Mouse (Mus musculus) heart, embryonic 15.5 days (tissue): ENCODE data around the gene Dlg2. TPM values are rescaled to one million over a fixed set of nuclear protein-coding genes. Genes with fewer than 3 reads are reported as not detected.
A peak's percentile ranks its signal among the peaks of the same experiment; 100 is the strongest.

Experiments used
- ATAC-seq: fragments of 200-750 bp; cut with Nextera tagmentation; replicated peaks from 2 replicates; pipeline ENCODE4 v1.8.0; 2017; ENCODE audit warnings: low read depth, moderate TSS enrichment; ENCODE audit not compliant: insufficient number of reproducible peaks, insufficient read depth, low FRiP score
- H3K27ac ChIP-seq: fragments of 300-500 bp; sonication (generic); 2 replicates; pipeline ENCODE4 v1.5.1; 2015; ENCODE audit warnings: mild to moderate bottlenecking, inconsistent platforms
- H3K27me3 ChIP-seq: fragments of 300-500 bp; sonication (generic); 2 replicates; pipeline ENCODE4 v1.6.1; 2015; ENCODE audit warnings: inconsistent platforms
- H3K36me3 ChIP-seq: fragments of 300-500 bp; sonication (generic); 2 replicates; pipeline ENCODE4 v1.6.1; 2015; ENCODE audit warnings: mild to moderate bottlenecking, inconsistent platforms
- H3K4me1 ChIP-seq: fragments of 300-500 bp; sonication (generic); replicated peaks from 2 replicates; pipeline ENCODE4 v1.6.1; 2015; ENCODE audit warnings: inconsistent platforms
- H3K4me2 ChIP-seq: fragments of 300-500 bp; sonication (generic); 2 replicates; pipeline ENCODE4 v1.6.1; 2015; ENCODE audit warnings: inconsistent platforms, mild to moderate bottlenecking, moderate library complexity
- H3K4me3 ChIP-seq: fragments of 300-500 bp; sonication (generic); 2 replicates; pipeline ENCODE4 v1.5.1; 2015; ENCODE audit warnings: mild to moderate bottlenecking, inconsistent platforms
- H3K9ac ChIP-seq: fragments of 300-500 bp; sonication (generic); 2 replicates; pipeline ENCODE4 v1.6.1; 2015; ENCODE audit warnings: mild to moderate bottlenecking, inconsistent platforms
- H3K9me3 ChIP-seq: fragments of 300-500 bp; sonication (generic); replicated peaks from 2 replicates; pipeline ENCODE4 v1.6.1; 2016; ENCODE audit warnings: inconsistent platforms
- WGBS: fragments of 180-500 bp; shearing (Covaris S2); methylation state at CpG from one replicate; pipeline ENCODE4 v1.1.7; 2015; ENCODE audit warnings: mixed read lengths; 5-methylcytosine and 5-hydroxymethylcytosine counted together
- polyA plus RNA-seq: library from polyadenylated mRNA; unstranded; fragments of >200 nt; fragmentation: Nextera tagmentation; extraction: Ambion mirVana; gene quantifications from 2 replicates; pipeline ENCODE4 v1.2.1, GENCODE M21; 2015

Dlg2 gene
- polyA plus RNA-seq, 1 experiment from 2014 or later: 6.3 TPM

DNA sequence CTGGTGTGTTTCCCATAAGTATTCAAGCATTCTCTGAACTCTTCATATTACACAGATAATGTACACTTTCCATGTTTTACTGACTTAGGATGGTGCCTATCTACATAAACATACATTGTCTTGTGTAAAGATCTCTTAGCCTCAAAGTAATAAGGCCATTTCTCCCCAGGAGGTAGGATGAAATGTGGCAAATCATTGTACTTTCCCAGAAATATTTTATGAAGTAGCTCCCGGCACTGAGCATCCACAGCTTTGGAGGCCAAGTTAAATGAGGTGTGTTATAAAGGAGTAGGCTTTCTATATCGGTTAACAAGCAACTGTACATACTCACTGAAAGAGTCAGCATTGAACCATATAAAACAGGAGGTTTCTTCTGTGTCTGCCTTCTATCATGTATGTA, 1960.7 kb downstream of the Dlg2 start:
- H3K9me3 ChIP-seq: no peaks in the 10 kb centered on the region
- ATAC-seq: no peak
- no peak overlapping the region for H3K4me2 ChIP-seq
- H3K27me3 ChIP-seq: no peaks in the 10 kb centered on the region
- H3K4me3 ChIP-seq: no peak overlapping the region
- H3K4me1 ChIP-seq: no peaks in the 10 kb centered on the region
- H3K9ac ChIP-seq: no peak overlapping the region
- 90% methylated on average over 2 of the region's 2 CpGs for WGBS
- H3K27ac ChIP-seq: no peak overlapping the region
- H3K36me3 ChIP-seq: no peaks in the 10 kb centered on the region

DNA sequence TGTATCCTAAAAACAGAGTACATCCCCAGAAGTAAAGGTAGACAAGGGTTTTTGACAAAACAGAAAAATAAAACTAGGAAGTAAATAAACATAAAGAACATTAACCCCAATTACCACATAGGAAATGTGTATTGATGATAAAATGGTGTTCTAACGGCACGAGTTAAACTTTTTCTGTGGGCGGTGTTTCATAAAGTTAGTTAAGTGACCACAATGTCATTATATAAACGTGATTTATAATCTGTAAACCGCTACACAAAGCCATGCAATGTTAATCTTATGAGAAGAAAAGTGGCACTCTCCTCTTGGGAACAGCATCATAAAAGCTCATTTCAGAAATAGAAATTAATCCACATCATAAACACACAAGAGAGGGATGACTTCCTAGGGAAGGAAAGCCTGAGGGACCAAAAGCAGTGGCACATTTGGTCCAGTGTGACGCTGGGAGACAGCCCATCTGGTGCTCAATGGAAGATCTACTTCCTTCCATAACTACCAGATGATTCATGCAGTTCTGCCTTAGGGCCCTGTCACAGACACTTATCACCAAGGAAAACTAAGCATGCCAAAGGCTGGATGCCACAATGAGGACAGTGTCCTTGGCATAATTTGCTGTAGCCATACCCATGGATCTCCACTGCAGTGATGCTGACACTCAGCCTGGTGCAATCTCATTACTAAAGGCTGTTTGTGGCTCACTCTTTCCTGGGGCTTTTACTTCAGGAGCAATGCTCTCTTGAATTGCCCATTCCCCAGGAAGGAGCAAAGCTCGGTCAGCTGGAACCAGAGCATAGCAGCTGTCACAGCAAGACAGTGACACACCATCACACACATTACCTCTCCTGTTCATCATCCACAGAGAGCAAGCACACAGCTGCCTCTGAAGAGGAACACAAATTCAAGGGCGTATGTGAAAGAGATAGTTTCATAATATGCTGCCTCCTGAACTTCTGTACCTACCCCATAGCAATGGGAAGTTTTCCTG, 1963.3 kb downstream of the Dlg2 start:
- H3K4me1 ChIP-seq: no peaks in the 10 kb centered on the region
- WGBS: 80% methylated on average over 8 of the region's 8 CpGs
- no peak overlapping the region for H3K9ac ChIP-seq
- no peaks in the 10 kb centered on the region for H3K27me3 ChIP-seq
- no peak for ATAC-seq
- H3K4me2 ChIP-seq: no peak overlapping the region
- H3K9me3 ChIP-seq: no peaks in the 10 kb centered on the region
- H3K36me3 ChIP-seq: no peaks in the 10 kb centered on the region
- H3K27ac ChIP-seq: no peak overlapping the region
- no peak overlapping the region for H3K4me3 ChIP-seq

DNA sequence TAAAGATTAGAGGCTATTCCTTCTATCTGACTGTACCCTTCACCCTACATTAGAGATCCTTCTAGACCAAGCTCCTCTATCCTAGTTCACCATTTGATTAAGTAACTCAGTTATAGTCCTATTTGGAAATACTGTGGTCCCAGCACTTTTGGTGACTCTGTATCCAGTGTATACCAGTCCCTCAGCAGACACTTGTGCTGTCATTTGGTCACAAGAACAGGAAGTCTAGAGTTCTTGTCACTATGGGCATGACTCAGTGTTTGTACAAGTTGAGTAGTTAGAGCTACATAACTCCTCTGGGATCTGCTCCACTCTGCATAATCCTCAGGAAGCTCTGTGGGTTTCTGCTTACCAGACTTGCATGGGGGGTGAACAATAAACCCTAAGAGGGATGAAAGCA, 1965.1 kb downstream of the Dlg2 start:
- H3K36me3 ChIP-seq: no peaks in the 10 kb centered on the region
- ATAC-seq: no peak
- no peak overlapping the region for H3K4me2 ChIP-seq
- H3K27ac ChIP-seq: no peak overlapping the region
- H3K4me3 ChIP-seq: no peak overlapping the region
- H3K27me3 ChIP-seq: no peaks in the 10 kb centered on the region
- H3K4me1 ChIP-seq: no peaks in the 10 kb centered on the region
- no peak overlapping the region for H3K9ac ChIP-seq
- no peaks in the 10 kb centered on the region for H3K9me3 ChIP-seq

DNA sequence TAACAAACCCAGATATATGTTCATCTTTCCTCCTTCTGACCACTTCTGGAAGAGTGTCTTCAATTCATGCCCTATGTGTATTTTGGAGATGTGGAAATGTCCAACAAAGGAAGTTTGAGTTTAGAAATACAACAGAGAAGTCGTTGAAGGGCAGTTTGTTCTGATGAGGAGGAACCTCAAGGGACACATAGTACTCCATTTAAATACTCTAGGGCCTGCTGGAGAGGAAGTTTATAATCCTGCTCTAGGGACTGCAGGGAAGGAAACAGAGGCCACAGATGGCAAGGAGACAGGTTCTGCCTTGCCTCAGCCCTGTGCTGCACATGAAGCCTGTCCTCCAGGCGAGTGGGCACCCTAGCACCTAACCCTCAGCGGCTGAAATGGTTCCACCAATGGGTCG, 1965.6 kb downstream of the Dlg2 start:
- Histone ChIP-seq H3K27ac (no peak overlapping the region), H3K4me3 (no peak overlapping the region), H3K4me1 (no peaks in the 10 kb centered on the region), H3K36me3 (no peaks in the 10 kb centered on the region), H3K27me3 (no peaks in the 10 kb centered on the region), H3K9me3 (no peaks in the 10 kb centered on the region), H3K9ac (no peak overlapping the region), H3K4me2 (no peak overlapping the region)
- 75% methylated on average over 4 of the region's 4 CpGs for WGBS
- no peak for ATAC-seq

DNA sequence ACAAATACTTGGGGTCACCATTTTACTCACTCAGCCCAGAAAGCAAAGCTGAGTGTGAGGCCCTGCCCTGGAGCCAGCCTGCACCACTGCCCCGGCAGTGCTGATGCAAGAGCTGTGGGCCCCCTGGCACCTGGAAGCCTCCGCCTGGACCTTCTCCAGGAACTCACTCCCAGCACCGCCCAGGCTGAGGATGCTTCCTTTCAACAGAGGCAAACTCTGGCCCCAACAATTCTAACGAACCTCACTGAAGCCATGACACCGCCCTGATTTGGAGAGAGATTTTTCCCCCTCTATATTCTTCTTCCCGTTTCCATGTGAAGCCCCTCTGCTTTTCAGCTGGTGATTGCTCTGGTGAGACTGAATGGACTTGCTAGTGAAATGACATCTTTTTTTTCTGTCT, 1971.5 kb downstream of the Dlg2 start:
- H3K27me3 ChIP-seq: no peaks in the 10 kb centered on the region
- WGBS: 59% methylated on average over 6 of the region's 6 CpGs
- no peak overlapping the region for H3K9ac ChIP-seq
- no peaks in the 10 kb centered on the region for H3K4me1 ChIP-seq
- H3K4me2 ChIP-seq: no peak overlapping the region
- no peak overlapping the region for H3K4me3 ChIP-seq
- H3K27ac ChIP-seq: no peak overlapping the region
- H3K9me3 ChIP-seq: no peaks in the 10 kb centered on the region
- H3K36me3 ChIP-seq: no peaks in the 10 kb centered on the region
- 0 out of 2 replicates have a peak, but pooled peaks have one; percentile 53 for ATAC-seq

DNA sequence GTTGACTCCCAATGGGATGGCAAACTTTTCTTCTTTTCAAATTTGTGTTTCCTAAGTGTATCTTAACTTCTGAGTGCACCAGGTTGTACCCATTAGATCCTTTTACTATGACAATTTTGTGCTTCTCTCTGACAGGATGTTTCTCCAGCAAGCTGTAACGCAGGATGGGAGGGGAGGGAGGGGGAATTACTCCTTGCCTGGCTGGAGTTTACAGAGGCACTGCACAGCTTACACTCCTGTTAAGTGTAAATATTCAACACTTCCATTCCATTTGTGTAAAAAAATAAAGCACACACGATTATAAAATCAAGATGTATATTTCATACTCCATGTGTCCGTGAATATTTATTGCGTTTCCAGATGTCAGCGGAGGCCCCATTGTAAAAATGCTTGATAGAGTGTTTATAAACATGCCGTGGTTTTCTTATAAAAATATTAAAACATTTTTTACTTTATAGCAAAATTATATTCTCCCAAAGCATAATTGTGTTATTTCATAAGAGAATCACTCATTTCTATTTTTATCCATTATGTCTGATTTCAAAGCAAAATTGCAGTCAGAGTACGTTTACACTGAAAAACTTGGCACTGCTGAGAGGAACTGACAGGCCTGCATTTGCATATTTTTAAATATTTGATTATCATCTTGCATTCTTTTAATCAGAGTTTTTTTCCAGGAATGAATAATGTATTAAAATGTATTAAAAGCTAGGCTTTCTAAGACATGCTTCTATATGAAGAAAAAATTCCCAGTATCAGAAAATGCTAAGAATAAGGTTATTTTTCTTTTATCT, 1972.5 kb downstream of the Dlg2 start:
- H3K9me3 ChIP-seq: no peaks in the 10 kb centered on the region
- H3K9ac ChIP-seq: no peak overlapping the region
- no peak overlapping the region for H3K27ac ChIP-seq
- WGBS: 74% methylated on average over 7 of the region's 7 CpGs
- H3K36me3 ChIP-seq: no peaks in the 10 kb centered on the region
- no peaks in the 10 kb centered on the region for H3K27me3 ChIP-seq
- no peak overlapping the region for H3K4me3 ChIP-seq
- ATAC-seq: no peak
- no peaks in the 10 kb centered on the region for H3K4me1 ChIP-seq
- no peak overlapping the region for H3K4me2 ChIP-seq

DNA sequence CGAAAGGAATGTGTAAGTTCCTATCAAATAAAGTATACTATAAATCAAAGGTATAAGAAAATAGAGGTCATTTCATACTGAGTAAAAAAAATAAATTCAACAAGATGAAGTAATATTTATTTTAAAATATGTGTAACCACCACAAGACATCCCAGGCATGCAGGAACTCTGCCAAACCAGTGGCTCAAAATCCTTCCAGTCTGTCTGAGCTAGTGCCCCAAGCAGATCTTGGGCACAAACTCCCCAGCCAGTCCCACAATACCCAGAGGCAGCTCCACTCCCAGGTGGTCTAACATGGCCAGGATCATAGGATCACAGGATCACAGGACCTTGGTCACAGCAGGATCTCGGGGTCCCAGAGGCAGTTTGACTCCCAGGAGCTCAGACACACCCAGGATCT, 1977.7 kb downstream of the Dlg2 start:
- Histone ChIP-seq H3K4me1 (peaks cover 16% of the 10 kb centered on the region), H3K4me3 (no peak overlapping the region), H3K36me3 (no peaks in the 10 kb centered on the region), H3K27ac (no peak overlapping the region), H3K9ac (no peak overlapping the region), H3K9me3 (no peaks in the 10 kb centered on the region), H3K27me3 (no peaks in the 10 kb centered on the region), H3K4me2 (no peak overlapping the region)
- no peak for ATAC-seq
- 61% methylated on average over 2 of the region's 2 CpGs for WGBS

DNA sequence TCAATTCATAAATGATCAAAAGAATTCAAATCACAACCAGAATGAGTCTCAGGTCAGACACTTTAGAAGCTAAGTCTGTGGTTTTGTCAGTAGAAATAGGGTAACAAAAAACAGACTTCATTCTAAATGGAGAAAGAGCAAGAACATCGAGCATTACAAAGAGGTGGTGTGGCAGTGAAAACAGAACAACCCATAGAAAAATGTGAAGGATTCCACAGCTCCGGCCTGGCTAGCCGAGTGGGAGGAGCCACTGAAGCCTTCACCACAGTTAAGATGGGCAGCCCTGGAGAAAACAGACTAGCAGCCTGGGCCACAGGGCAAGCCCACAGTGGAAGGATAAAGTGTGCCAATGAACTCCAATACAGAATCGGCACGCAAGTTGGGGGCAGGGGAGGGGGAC, 1979.5 kb downstream of the Dlg2 start:
- Histone ChIP-seq H3K4me3 (no peak overlapping the region), H3K9ac (no peak overlapping the region), H3K27me3 (no peaks in the 10 kb centered on the region), H3K9me3 (no peaks in the 10 kb centered on the region), H3K4me1 (peaks cover 16% of the 10 kb centered on the region), H3K27ac (no peak overlapping the region; the same call in 1 of the 2 replicates), H3K4me2 (no peak overlapping the region), H3K36me3 (no peaks in the 10 kb centered on the region)
- WGBS: 30% methylated on average over 5 of the region's 5 CpGs
- no peak for ATAC-seq

DNA sequence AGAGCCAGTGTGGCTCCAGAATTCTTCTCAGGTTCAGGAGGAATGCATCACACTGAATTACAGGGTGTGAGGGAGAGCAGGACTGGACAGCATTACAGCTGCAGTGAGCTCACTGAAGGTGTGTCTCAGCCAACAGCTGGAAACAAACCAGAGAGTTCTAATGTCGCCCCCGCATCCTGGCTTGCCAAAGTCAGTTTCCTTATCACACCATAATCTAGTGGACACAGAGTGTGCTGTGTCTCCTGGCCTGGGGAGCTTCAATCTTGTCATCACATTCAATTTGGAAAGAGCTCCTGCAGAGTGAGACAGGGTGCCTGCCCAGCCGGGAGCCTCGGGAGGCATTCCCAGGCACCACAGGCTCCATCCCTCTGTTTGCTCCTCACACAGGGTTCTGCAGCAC, 1981.3 kb downstream of the Dlg2 start:
- 6% methylated on average over 4 of the region's 4 CpGs for WGBS
- Histone ChIP-seq H3K27me3 (no peaks in the 10 kb centered on the region), H3K27ac (peak overlapping the region; percentile 53), H3K9me3 (no peaks in the 10 kb centered on the region), H3K9ac (no peak overlapping the region), H3K4me3 (no peak overlapping the region), H3K4me1 (peaks cover 16% of the 10 kb centered on the region), H3K4me2 (0 out of 2 replicates have a peak overlapping the region, but pooled peaks have one; percentile 6), H3K36me3 (no peaks in the 10 kb centered on the region)
- peak; percentile 89 for ATAC-seq

DNA sequence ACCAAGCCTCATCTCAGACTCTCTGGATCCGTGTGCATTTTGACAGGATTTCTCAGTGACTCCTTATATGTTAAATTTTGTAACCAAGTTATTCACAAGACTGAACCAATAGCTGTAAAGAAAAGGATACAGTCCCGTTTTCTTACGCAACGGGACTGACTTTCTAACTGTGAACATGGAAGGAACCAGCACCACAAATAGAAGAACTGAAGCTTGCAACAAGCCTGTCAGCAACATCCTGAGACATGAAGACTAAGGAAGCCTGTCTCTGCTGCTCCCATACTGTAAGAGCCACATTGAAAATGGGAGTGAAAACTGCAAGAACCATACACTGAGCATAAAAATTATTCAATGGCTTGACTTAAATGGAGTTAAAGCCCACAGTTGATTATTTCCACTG, 1981.8 kb downstream of the Dlg2 start:
- WGBS: 50% methylated on average over 4 of the region's 4 CpGs
- no peak overlapping the region for H3K4me3 ChIP-seq
- H3K4me1 ChIP-seq: peaks cover 16% of the 10 kb centered on the region
- no peak for ATAC-seq
- H3K36me3 ChIP-seq: no peaks in the 10 kb centered on the region
- H3K27me3 ChIP-seq: no peaks in the 10 kb centered on the region
- H3K4me2 ChIP-seq: no peak overlapping the region
- H3K9me3 ChIP-seq: no peaks in the 10 kb centered on the region
- peak overlapping the region; percentile 42 for H3K27ac ChIP-seq
- no peak overlapping the region for H3K9ac ChIP-seq

DNA sequence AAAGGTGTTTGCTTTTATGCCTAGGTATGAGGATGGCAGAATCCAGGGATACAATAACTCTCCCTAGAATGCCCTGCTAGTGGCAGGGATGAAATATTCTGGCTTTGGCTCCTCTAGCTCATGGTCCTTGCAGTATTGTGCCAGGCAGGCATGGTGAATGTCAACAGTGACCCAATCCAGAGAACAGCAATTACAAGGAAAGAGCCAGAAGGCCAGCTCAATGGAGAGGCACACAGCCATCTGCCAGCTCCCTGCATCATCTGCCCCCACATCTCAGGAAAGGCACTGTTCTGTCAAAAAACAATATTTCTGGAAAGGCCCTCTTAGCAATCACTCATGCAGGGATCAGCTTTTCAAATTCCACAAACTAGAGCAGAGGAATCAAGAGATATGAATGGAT, 1984.1 kb downstream of the Dlg2 start:
- Histone ChIP-seq H3K4me3 (no peak overlapping the region), H3K4me1 (peaks cover 16% of the 10 kb centered on the region), H3K36me3 (no peaks in the 10 kb centered on the region), H3K27ac (no peak overlapping the region), H3K9me3 (no peaks in the 10 kb centered on the region), H3K9ac (no peak overlapping the region), H3K4me2 (no peak overlapping the region), H3K27me3 (no peaks in the 10 kb centered on the region)
- no peak for ATAC-seq
